Mouse (Mus musculus) stomach, embryonic 14.5 days (tissue): ENCODE data around the gene Ddb1. TPM values are rescaled to one million over a fixed set of nuclear protein-coding genes. Genes with fewer than 3 reads are reported as not detected.

ENCODE experiments used
- ATAC-seq: fragments of 200-750 bp; cut with Nextera tagmentation; 2 replicates; pipeline ENCODE4 v1.8.0; 2017; ENCODE audit warnings: low read depth, moderate TSS enrichment; ENCODE audit not compliant: insufficient number of reproducible peaks, insufficient read depth, low FRiP score
- H3K27ac ChIP-seq: fragments of 300-500 bp; sonication (generic); 2 replicates; pipeline ENCODE4 v1.5.1; 2014; ENCODE audit warnings: mild to moderate bottlenecking, low read length, moderate library complexity, mixed read lengths
- H3K27me3 ChIP-seq: fragments of 300-500 bp; sonication (generic); 2 replicates; pipeline ENCODE4 v1.6.1; 2014; ENCODE audit warnings: low read length, control low read depth, mixed read lengths; ENCODE audit not compliant: control insufficient read depth, insufficient read depth
- H3K36me3 ChIP-seq: fragments of 300-500 bp; sonication (generic); 2 replicates; pipeline ENCODE4 v1.6.1; 2014; ENCODE audit warnings: mild to moderate bottlenecking, control low read depth, low read length, moderate library complexity, mixed read lengths; ENCODE audit not compliant: control insufficient read depth, insufficient read depth
- H3K4me1 ChIP-seq: fragments of 300-500 bp; sonication (generic); 2 replicates; pipeline ENCODE4 v1.6.1; 2014; ENCODE audit warnings: low read length, control low read depth, mixed read lengths; ENCODE audit not compliant: control insufficient read depth, insufficient read depth
- H3K4me2 ChIP-seq: fragments of 300-500 bp; sonication (generic); replicated peaks from 2 replicates; pipeline ENCODE4 v1.6.1; 2014; ENCODE audit warnings: low read depth, low read length, control low read depth
- H3K4me3 ChIP-seq: fragments of 300-500 bp; sonication (generic); 2 replicates; pipeline ENCODE4 v1.5.1; 2014; ENCODE audit warnings: low read depth, low read length, control low read depth
- H3K9ac ChIP-seq: fragments of 300-500 bp; sonication (generic); replicated peaks from 2 replicates; pipeline ENCODE4 v1.6.1; 2014; ENCODE audit warnings: low read depth, mild to moderate bottlenecking, control low read depth, low read length, moderate library complexity, mixed read lengths
- H3K9me3 ChIP-seq: fragments of 300-500 bp; sonication (generic); 2 replicates; pipeline ENCODE4 v1.6.1; 2016; ENCODE audit warnings: low read depth, low read length, control low read depth; ENCODE audit not compliant: control insufficient read depth
- WGBS: fragments of 180-500 bp; shearing (Covaris S2); extraction: QIAGEN DNeasy Blood & Tissue Kit; methylation state at CpG from one replicate; pipeline ENCODE4 v1.1.7; 2014; 5-methylcytosine and 5-hydroxymethylcytosine counted together
- polyA plus RNA-seq: library from polyadenylated mRNA; unstranded; fragments of >200 nt; fragmentation: Nextera tagmentation; extraction: Ambion mirVana; gene quantifications from 2 replicates; pipeline ENCODE4 v1.2.1, GENCODE M21; 2014

The Ddb1 gene
- polyA plus RNA-seq, 1 experiment from 2014 or later, result 303 TPM

GRCm38 (mm10) chr19:10583550-10584146 is 21.5 kb upstream of the Ddb1 start:
- Histone ChIP-seq H3K4me1 (no peaks in the 10 kb centered on the region), H3K4me2 (no peak overlapping the region), H3K27ac (no peak overlapping the region), H3K27me3 (no peaks in the 10 kb centered on the region), H3K4me3 (no peak overlapping the region), H3K9ac (no peak overlapping the region), H3K36me3 (no peaks in the 10 kb centered on the region), H3K9me3 (no peaks in the 10 kb centered on the region)
- WGBS, result 77% methylated on average over 7 of the region's 7 CpGs
- ATAC-seq, result no peak

GRCm38 (mm10) chr19:10585112-10585511 is 20.0 kb upstream of the Ddb1 start:
- no peak overlapping the region for H3K4me2 ChIP-seq
- no peak for ATAC-seq
- H3K9ac ChIP-seq, result no peak overlapping the region
- 87% methylated on average over 8 of the region's 8 CpGs for WGBS
- H3K4me3 ChIP-seq, result no peak overlapping the region
- H3K36me3 ChIP-seq, result no peaks in the 10 kb centered on the region
- no peaks in the 10 kb centered on the region for H3K9me3 ChIP-seq
- no peak overlapping the region for H3K27ac ChIP-seq
- H3K27me3 ChIP-seq, result no peaks in the 10 kb centered on the region
- no peaks in the 10 kb centered on the region for H3K4me1 ChIP-seq

GRCm38 (mm10) chr19:10587231-10587630 is 17.9 kb upstream of the Ddb1 start:
- Histone ChIP-seq H3K4me1 (no peaks in the 10 kb centered on the region), H3K27ac (no peak overlapping the region), H3K9ac (no peak overlapping the region), H3K27me3 (no peaks in the 10 kb centered on the region), H3K36me3 (no peaks in the 10 kb centered on the region), H3K4me3 (no peak overlapping the region), H3K4me2 (no peak overlapping the region), H3K9me3 (no peaks in the 10 kb centered on the region)
- WGBS, result 84% methylated on average over 8 of the region's 8 CpGs
- ATAC-seq, result no peak

GRCm38 (mm10) chr19:10589127-10589857 is 15.8 kb upstream of the Ddb1 start:
- H3K9ac ChIP-seq, result no peak overlapping the region
- H3K27me3 ChIP-seq, result no peaks in the 10 kb centered on the region
- H3K9me3 ChIP-seq, result no peaks in the 10 kb centered on the region
- ATAC-seq, result no peak
- no peak overlapping the region for H3K27ac ChIP-seq
- 72% methylated on average over 5 of the region's 5 CpGs for WGBS
- H3K4me2 ChIP-seq, result no peak overlapping the region
- H3K4me3 ChIP-seq, result no peak overlapping the region
- H3K4me1 ChIP-seq, result no peaks in the 10 kb centered on the region
- no peaks in the 10 kb centered on the region for H3K36me3 ChIP-seq

- no peak for ATAC-seq
- WGBS, result 63% methylated on average over 3 of the region's 3 CpGs
These were observed 14.8 kb upstream of the Ddb1 start for GRCm38 (mm10) chr19:10590301-10590700.

GRCm38 (mm10) chr19:10591659-10592377 is 13.3 kb upstream of the Ddb1 start:
- Histone ChIP-seq H3K9me3 (no peaks in the 10 kb centered on the region), H3K4me1 (no peaks in the 10 kb centered on the region), H3K27me3 (no peaks in the 10 kb centered on the region), H3K4me2 (no peak overlapping the region), H3K4me3 (no peak overlapping the region), H3K27ac (no peak overlapping the region), H3K9ac (no peak overlapping the region), H3K36me3 (peaks cover 4% of the 10 kb centered on the region; the same call in 1 of the 2 replicates)
- 89% methylated on average over 6 of the region's 6 CpGs for WGBS
- no peak for ATAC-seq

More at GRCm38 (mm10) chr19:10590301-10590700, 14.8 kb upstream of the Ddb1 start:
- H3K9me3 ChIP-seq, result no peaks in the 10 kb centered on the region
- H3K4me1 ChIP-seq, result no peaks in the 10 kb centered on the region
- H3K27me3 ChIP-seq, result no peaks in the 10 kb centered on the region
- H3K4me2 ChIP-seq, result no peak overlapping the region
- H3K36me3 ChIP-seq, result peaks cover 3% of the 10 kb centered on the region; the same call in 1 of the 2 replicates
- no peak overlapping the region for H3K9ac ChIP-seq
- no peak overlapping the region for H3K4me3 ChIP-seq
- no peak overlapping the region for H3K27ac ChIP-seq

GRCm38 (mm10) chr19:10598188-10598587 is 6.9 kb upstream of the Ddb1 start:
- no peaks in the 10 kb centered on the region for H3K9me3 ChIP-seq
- H3K4me2 ChIP-seq, result no peak overlapping the region
- 40% methylated on average over 3 of the region's 3 CpGs for WGBS
- no peak overlapping the region for H3K4me3 ChIP-seq
- H3K36me3 ChIP-seq, result peaks cover 4% of the 10 kb centered on the region; the same call in 1 of the 2 replicates
- H3K9ac ChIP-seq, result no peak overlapping the region
- no peak for ATAC-seq
- H3K27me3 ChIP-seq, result no peaks in the 10 kb centered on the region
- no peak overlapping the region for H3K27ac ChIP-seq
- peaks cover 6% of the 10 kb centered on the region; the same call in 1 of the 2 replicates for H3K4me1 ChIP-seq

- 90% methylated on average over 2 of the region's 2 CpGs for WGBS
- no peaks in the 10 kb centered on the region for H3K9me3 ChIP-seq
- no peak overlapping the region for H3K9ac ChIP-seq
- H3K4me3 ChIP-seq, result no peak overlapping the region
- peaks cover 4% of the 10 kb centered on the region; the same call in 1 of the 2 replicates for H3K36me3 ChIP-seq
- H3K27me3 ChIP-seq, result no peaks in the 10 kb centered on the region
- peaks cover 18% of the 10 kb centered on the region; the same call in 1 of the 2 replicates for H3K4me1 ChIP-seq
- no peak overlapping the region for H3K27ac ChIP-seq
- no peak overlapping the region for H3K4me2 ChIP-seq
- no peak for ATAC-seq
These were observed 5.5 kb upstream of the Ddb1 start for GRCm38 (mm10) chr19:10599648-10600047.
